In the genomic region with DNA sequence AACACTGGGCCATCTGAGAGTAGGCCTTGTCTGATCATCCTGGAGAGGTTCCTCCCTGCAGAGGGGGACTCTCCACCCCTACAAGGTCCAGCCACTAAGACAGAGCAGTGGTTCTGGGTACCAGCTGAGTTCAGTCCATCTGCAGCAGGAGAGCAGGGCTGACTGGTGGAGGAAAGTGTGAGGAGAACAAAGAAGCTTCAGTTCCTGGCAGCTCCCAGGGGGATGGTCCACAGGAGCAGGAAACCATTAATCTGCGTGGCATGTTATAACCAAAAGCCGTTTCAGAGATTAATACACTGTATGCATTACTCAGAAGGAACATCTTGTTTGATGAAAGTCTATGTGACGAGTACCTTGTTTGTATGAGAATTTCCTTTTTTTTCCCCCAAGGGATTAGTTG, we compare ENCODE assay signal across 22 mouse cellular contexts. TPM values are rescaled to one million over a fixed set of nuclear protein-coding genes. Genes with fewer than 3 reads are reported as not detected.
DNase-seq lines count a peak whose midpoint lies in the region; ATAC-seq and TF ChIP-seq lines count a peak whose summit lies in the region.
"Had no signal": no experiment of that assay in that cellular context is flagged by ENCODE, and none has a peak within 500 bp of the region (broad histone marks: within the 10 kb centered on the region; RNA-seq: fewer than 3 reads in every experiment).

No protein-coding gene starts in this region.

- H3K27ac ChIP-seq in intestine, embryonic 14.5 days (ENCODE audit: low read depth): peak overlapping the region; percentile 24
- H3K27ac ChIP-seq in intestine, postnatal 0 days (ENCODE audit: low read depth, low read length): no peak overlapping the region
- no peak overlapping the region for H3K27ac ChIP-seq in lung, embryonic 14.5 days (ENCODE audit: low read depth)
- peak overlapping the region; percentile 54 for H3K27ac ChIP-seq in limb, embryonic 10.5 days
- H3K27ac ChIP-seq: embryonic facial prominence, embryonic 12.5 days; hindbrain, embryonic 12.5 days; kidney, embryonic 15.5 days; left cerebral cortex, adult 2 months; limb, embryonic 12.5 days; liver, embryonic 13.5 days; midbrain, embryonic 15.5 days; neural tube, embryonic 13.5 days had no signal

- no peak overlapping the region for H3K4me2 ChIP-seq in intestine, embryonic 14.5 days (ENCODE audit: low read length)
- H3K4me2 ChIP-seq in intestine, postnatal 0 days (replicated peaks; ENCODE audit: low read depth): no peak overlapping the region
- no peak overlapping the region for H3K4me2 ChIP-seq in lung, embryonic 14.5 days
- H3K4me2 ChIP-seq: embryonic facial prominence, embryonic 12.5 days; hindbrain, embryonic 12.5 days; kidney, embryonic 15.5 days; limb, embryonic 12.5 days; liver, embryonic 13.5 days; midbrain, embryonic 15.5 days; neural tube, embryonic 13.5 days had no signal

- no peak overlapping the region for H3K9ac ChIP-seq in intestine, embryonic 14.5 days (ENCODE audit: low read length)
- H3K9ac ChIP-seq in intestine, postnatal 0 days (ENCODE audit: low read depth, low read length): no peak overlapping the region
- no peak overlapping the region for H3K9ac ChIP-seq in lung, embryonic 14.5 days
- H3K9ac ChIP-seq: embryonic facial prominence, embryonic 12.5 days; forebrain, postnatal 0 days; hindbrain, embryonic 12.5 days; kidney, embryonic 15.5 days; limb, embryonic 12.5 days; liver, embryonic 13.5 days; midbrain, embryonic 15.5 days; neural tube, embryonic 13.5 days had no signal

- 29% methylated on average over 3 of the region's 3 CpGs for WGBS in intestine, embryonic 14.5 days
- WGBS in intestine, postnatal 0 days: 53% methylated on average over 3 of the region's 3 CpGs
- 19% methylated on average over 3 of the region's 3 CpGs for whole genome bisulfite sequencing in lung, embryonic 14.5 days
- 69% methylated on average over 3 of the region's 3 CpGs for WGBS in limb, embryonic 10.5 days

- H3K36me3 ChIP-seq in intestine, embryonic 14.5 days (ENCODE audit: control insufficient read depth, insufficient read depth, low read length): no peaks in the 10 kb centered on the region
- H3K36me3 ChIP-seq in intestine, postnatal 0 days (ENCODE audit: control insufficient read depth, insufficient read depth): no peaks in the 10 kb centered on the region
- H3K36me3 ChIP-seq in lung, embryonic 14.5 days (ENCODE audit: insufficient read depth): no peaks in the 10 kb centered on the region
- H3K36me3 ChIP-seq in limb, embryonic 10.5 days: no peaks in the 10 kb centered on the region
- H3K36me3 ChIP-seq: embryonic facial prominence, embryonic 12.5 days; hindbrain, embryonic 12.5 days; kidney, embryonic 15.5 days; limb, embryonic 12.5 days; liver, embryonic 13.5 days; midbrain, embryonic 15.5 days; neural tube, embryonic 13.5 days had no signal

- H3K4me3 ChIP-seq in intestine, embryonic 14.5 days (ENCODE audit: low read depth, low read length): no peak overlapping the region
- no peak overlapping the region for H3K4me3 ChIP-seq in intestine, postnatal 0 days (ENCODE audit: low read depth, low read length)
- H3K4me3 ChIP-seq in lung, embryonic 14.5 days (ENCODE audit: low read depth, low read length): no peak overlapping the region
- H3K4me3 ChIP-seq in limb, embryonic 10.5 days: no peak overlapping the region
- H3K4me3 ChIP-seq: embryonic facial prominence, embryonic 12.5 days; hindbrain, embryonic 12.5 days; kidney, embryonic 15.5 days; left cerebral cortex, adult 2 months; limb, embryonic 12.5 days; liver, embryonic 13.5 days; midbrain, embryonic 15.5 days; neural tube, embryonic 13.5 days had no signal

- H3K9me3 ChIP-seq in intestine, embryonic 14.5 days (ENCODE audit: control insufficient read depth, low read length): no peaks in the 10 kb centered on the region
- H3K9me3 ChIP-seq in intestine, postnatal 0 days (ENCODE audit: control insufficient read depth): no peaks in the 10 kb centered on the region
- H3K9me3 ChIP-seq in lung, embryonic 14.5 days (ENCODE audit: low read depth, low read length): no peaks in the 10 kb centered on the region
- H3K9me3 ChIP-seq in limb, embryonic 10.5 days (replicated peaks): no peaks in the 10 kb centered on the region
- H3K9me3 ChIP-seq: embryonic facial prominence, embryonic 12.5 days; hindbrain, embryonic 12.5 days; kidney, embryonic 15.5 days; limb, embryonic 12.5 days; liver, embryonic 13.5 days; midbrain, embryonic 15.5 days; neural tube, embryonic 13.5 days had no signal

- TF ChIP-seq CTCF in intestine, postnatal 0 days (IDR thresholded peaks at IDR 0.05; ENCODE audit: low read depth): no peak
- no peak for TF ChIP-seq CTCF in lung, embryonic 14.5 days (IDR thresholded peaks at IDR 0.05; ENCODE audit: low read depth)

- DNase-seq in embryo, embryonic 10 days (ENCODE audit: low spot score): peak; percentile 24
- no peak for DNase-seq in embryo, embryonic 9.5 days (ENCODE audit: extremely low spot score)
- no peak for DNase-seq in intestine, embryonic 14.5 days (ENCODE audit: low spot score)
- peak; percentile 40 for DNase-seq in lung, embryonic 14.5 days
- DNase-seq in lung, postnatal 25 days (ENCODE audit: low spot score): no peak
- no peak for DNase-seq in limb, embryonic 10.5 days (ENCODE audit: low spot score)
- DNase-seq in adrenal gland, postnatal 4 days (ENCODE audit: low spot score in 2 of 2): no peak
- DNase-seq: adrenal gland, postnatal 14 days; cerebellum, adult 9-10 months; forebrain, postnatal 0 days; gastrocnemius, postnatal 36 days; liver, embryonic 13.5 days; thymus, postnatal 25 days had no signal

- peak; percentile 28; the same call in 1 of the 2 replicates for ATAC-seq in intestine, embryonic 14.5 days (replicated peaks; ENCODE audit: low FRiP score, low TSS enrichment, low read depth)
- no peak for ATAC-seq in intestine, postnatal 0 days
- peak; percentile 67 for ATAC-seq in lung, embryonic 14.5 days (ENCODE audit: insufficient read depth)
- ATAC-seq: forebrain, postnatal 0 days; midbrain, embryonic 15.5 days had no signal

- H3K27me3 ChIP-seq in intestine, embryonic 14.5 days (replicated peaks; ENCODE audit: control insufficient read depth, insufficient read depth, low read length): no peaks in the 10 kb centered on the region
- H3K27me3 ChIP-seq in intestine, postnatal 0 days (replicated peaks; ENCODE audit: control insufficient read depth, insufficient read depth, low read length): no peaks in the 10 kb centered on the region
- H3K27me3 ChIP-seq in lung, embryonic 14.5 days (ENCODE audit: insufficient read depth, low read length): no peaks in the 10 kb centered on the region
- no peaks in the 10 kb centered on the region for H3K27me3 ChIP-seq in limb, embryonic 10.5 days (ENCODE audit: low read depth, poor library complexity, severe bottlenecking)
- H3K27me3 ChIP-seq: embryonic facial prominence, embryonic 12.5 days; hindbrain, embryonic 12.5 days; kidney, embryonic 15.5 days; limb, embryonic 12.5 days; liver, embryonic 13.5 days; midbrain, embryonic 15.5 days; neural tube, embryonic 13.5 days had no signal

- H3K4me1 ChIP-seq in intestine, embryonic 14.5 days (replicated peaks; ENCODE audit: control insufficient read depth, insufficient read depth, low read length): peaks cover 16% of the 10 kb centered on the region; the same call in 1 of the 2 replicates
- H3K4me1 ChIP-seq in intestine, postnatal 0 days (replicated peaks; ENCODE audit: control insufficient read depth, insufficient read depth, low read length): no peaks in the 10 kb centered on the region
- no peaks in the 10 kb centered on the region for H3K4me1 ChIP-seq in lung, embryonic 14.5 days (ENCODE audit: insufficient read depth)
- H3K4me1 ChIP-seq in limb, embryonic 10.5 days: peaks cover 14% of the 10 kb centered on the region
- H3K4me1 ChIP-seq: embryonic facial prominence, embryonic 12.5 days; hindbrain, embryonic 12.5 days; kidney, embryonic 15.5 days; liver, embryonic 13.5 days; midbrain, embryonic 15.5 days; neural tube, embryonic 13.5 days had no signal

RNA-seq across cellular contexts. Expression of a gene that starts 23.7 kb away (rescaled TPM):
- 46.7 and 54.7 TPM in 2 replicates for polyA plus RNA-seq in intestine, embryonic 14.5 days (2014; fragmentation: Nextera tagmentation; extraction: Ambion mirVana)
- 42.5 and 48.0 TPM in 2 replicates for polyA plus RNA-seq in intestine, postnatal 0 days (2015; fragmentation: Nextera tagmentation; extraction: Ambion mirVana)
- 77.4 and 78.9 TPM in 2 replicates for polyA plus RNA-seq in lung, embryonic 14.5 days (2014; fragmentation: Nextera tagmentation; extraction: Ambion mirVana)
- 30.4 and 32.8 TPM in 2 replicates for polyA plus RNA-seq in limb, embryonic 10.5 days (2016; fragmentation: Nextera tagmentation; extraction: Ambion mirVana)
- total RNA-seq in adrenal gland, postnatal 4 days (2021): 10 to 100 TPM; 66.4 to 68.4 TPM

RNA-seq across cellular contexts. Expression of a gene that starts 26.2 kb away (rescaled TPM):
- polyA plus RNA-seq in intestine, embryonic 14.5 days (2014; fragmentation: Nextera tagmentation; extraction: Ambion mirVana): 0.99 and 1.9 TPM in 2 replicates
- polyA plus RNA-seq in intestine, postnatal 0 days (2015; fragmentation: Nextera tagmentation; extraction: Ambion mirVana): 0.98 and 1.0 TPM in 2 replicates
- 1.1 and 1.2 TPM in 2 replicates for polyA plus RNA-seq in lung, embryonic 14.5 days (2014; fragmentation: Nextera tagmentation; extraction: Ambion mirVana)
- 0.74 and 1.0 TPM in 2 replicates for polyA plus RNA-seq in limb, embryonic 10.5 days (2016; fragmentation: Nextera tagmentation; extraction: Ambion mirVana)
- total RNA-seq in adrenal gland, postnatal 4 days (2021): 1 to 10 TPM; 2.2 to 3.4 TPM
- total RNA-seq: megakaryocyte-erythroid progenitor cell, adult 5-6 weeks had no signal
- polyA plus RNA-seq: liver, embryonic 13.5 days had no signal

Comparison
In these comparisons a context has a peak if more than half of its experiments do, and no peak if none do; other contexts are left out.
1. DNase-seq: peak in embryo, embryonic 10 days (single experiment) and lung, embryonic 14.5 days (single experiment); none in embryo, embryonic 9.5 days (single experiment), intestine, embryonic 14.5 days (single experiment), lung, postnatal 25 days (single experiment), limb, embryonic 10.5 days (single experiment) and adrenal gland, postnatal 4 days (0 of 2).
2. H3K27ac ChIP-seq: peak in intestine, embryonic 14.5 days (single experiment) and limb, embryonic 10.5 days (single experiment); none in intestine, postnatal 0 days (single experiment) and lung, embryonic 14.5 days (single experiment).